Mouse (Mus musculus) adrenal gland, postnatal 4 days (tissue): Measurements from ENCODE around the gene Olfr1106. TPM values are rescaled to one million over a fixed set of nuclear protein-coding genes. Genes with fewer than 3 reads are reported as not detected.

Source experiments
- DNase-seq, 2 experiments: peaks; one replicate each; pipeline ENCODE4 v3.0.0; 2021 to 2022; ENCODE audit warnings: low spot score in 2 of 2, mixed read lengths in 2 of 2
- long read RNA-seq, 2 experiments: library from polyadenylated mRNA; stranded (forward); transcript quantifications; one replicate each; pipeline ENCODE4 v2.0.0; 2021
- total RNA-seq, 2 experiments: library from RNA; stranded (reverse); gene quantifications; 2 replicates each; pipeline ENCODE4 v1.2.3; 2021

The Olfr1106 gene
- not detected for total RNA-seq
- long read RNA-seq, experiment 1 = 0 reads
- long read RNA-seq, experiment 2 = 0 reads

DNA sequence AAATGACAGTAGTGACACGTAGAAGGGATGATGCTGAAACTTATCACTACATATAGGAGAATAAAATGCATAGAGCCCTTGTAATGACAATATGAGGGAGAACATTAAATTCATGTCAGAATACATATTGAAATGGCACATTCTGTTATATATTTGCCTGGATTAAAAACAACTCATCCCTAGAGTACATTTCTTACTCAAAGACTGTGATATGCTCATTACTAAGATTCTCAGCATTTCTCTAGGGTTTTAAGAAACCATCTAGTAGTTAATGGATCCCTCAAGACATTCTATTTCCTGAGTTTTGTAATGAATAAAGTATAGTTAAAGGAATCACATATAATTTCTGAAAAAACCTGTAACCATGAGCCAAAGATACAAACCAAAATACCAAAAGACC is at the start of gene Olfr1106:
Gene Olfr1106, minus strand, starts transcription at position 101 of the 400 bp plus-strand sequence.
- no peak for DNase-seq

DNA sequence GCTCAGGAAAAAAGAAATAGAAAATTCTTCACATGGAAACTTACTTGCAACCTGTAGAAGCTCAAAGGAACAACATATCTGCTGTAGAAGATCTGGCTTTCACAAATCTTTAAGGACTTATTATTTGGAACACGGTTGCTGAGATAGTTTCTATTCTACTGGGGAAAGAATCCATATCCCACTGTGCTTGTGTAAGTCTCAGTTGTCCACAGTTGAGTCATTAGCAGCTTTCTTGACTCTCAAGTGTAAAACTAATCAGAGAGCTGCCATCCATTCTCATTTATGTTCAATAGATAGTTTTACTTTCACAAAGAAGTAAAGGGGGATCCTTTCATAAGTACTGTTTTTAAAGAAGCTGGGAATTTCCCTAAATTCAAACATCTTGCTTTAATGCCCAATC is 43.8 kb upstream of the Olfr1106 start, which contains the start of gene Olfr1109:
Gene Olfr1109, minus strand, starts transcription at position 101 of the 400 bp plus-strand sequence.
- no peak for DNase-seq

DNA sequence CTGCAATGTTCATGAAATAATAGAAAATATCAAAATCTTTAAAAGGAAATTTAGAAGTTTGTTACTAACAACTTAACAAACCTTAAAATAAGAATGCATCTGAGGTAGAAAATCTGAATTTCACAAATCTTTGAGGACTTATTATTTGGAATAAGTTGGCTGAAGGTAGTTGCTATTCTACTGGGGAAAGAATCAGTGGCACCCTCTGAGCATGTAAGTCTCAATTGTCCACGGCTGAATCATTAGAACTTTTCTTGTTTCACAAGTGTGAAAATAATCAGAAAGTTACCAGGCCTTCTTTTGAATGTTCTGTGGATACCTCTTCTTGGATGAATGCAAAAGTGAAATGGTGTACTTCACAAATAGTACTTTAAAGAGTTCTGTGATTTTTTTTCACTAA is 23.6 kb upstream of the Olfr1106 start, which contains the start of gene Olfr1107:
Gene Olfr1107, minus strand, starts transcription at position 101 of the 400 bp plus-strand sequence.
- DNase-seq = no peak

DNA sequence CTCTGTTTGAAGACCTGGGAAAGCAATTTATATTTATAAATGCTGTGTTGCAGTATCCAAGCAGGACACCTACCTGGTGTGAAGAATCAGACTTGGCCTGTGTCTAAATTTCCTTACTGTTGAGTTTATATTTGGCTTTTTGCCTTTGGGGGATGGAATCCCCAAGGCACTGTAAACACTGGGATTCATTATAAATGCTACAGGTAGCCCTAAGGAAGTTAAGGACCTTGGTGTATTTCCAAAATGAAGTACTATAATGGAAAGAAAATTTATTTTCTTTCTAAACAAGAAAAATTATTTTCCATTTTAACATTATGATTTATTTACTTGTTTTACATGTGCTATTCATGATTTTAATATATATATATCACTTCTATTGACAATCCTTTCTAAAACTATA is 15.6 kb downstream of the Olfr1106 start, which contains the start of gene Olfr1105:
Gene Olfr1105, minus strand, starts transcription at position 101 of the 400 bp plus-strand sequence.
- no peak for DNase-seq

GRCm38 (mm10) chr2:87026980-87027379 is 25.1 kb downstream of the Olfr1106 start, which contains the start of gene Olfr1104:
Olfr1104 (minus strand) TSS chr2:87027080.
- no peak for DNase-seq

DNA sequence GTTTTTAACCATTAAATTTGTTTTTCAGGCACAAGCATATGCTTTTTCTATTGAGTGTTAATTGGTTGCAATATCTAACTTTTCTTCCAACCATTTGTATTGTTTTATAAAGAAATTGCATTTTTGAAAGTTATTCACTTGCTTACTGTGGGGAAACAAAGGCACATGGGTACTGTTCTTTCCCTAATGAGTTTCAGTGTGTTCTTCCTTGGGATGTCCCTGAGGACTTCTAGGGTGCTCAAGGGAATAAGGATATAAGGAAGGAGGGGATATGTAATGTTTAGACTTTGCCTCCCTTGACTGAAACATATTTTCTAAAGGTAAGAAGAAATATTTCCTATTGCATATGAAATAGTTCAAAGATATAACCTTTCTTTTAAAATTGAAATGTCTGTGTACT is 54.0 kb downstream of the Olfr1106 start, which contains the start of gene Olfr1102:
Gene Olfr1102, plus strand, starts transcription at position 301 of the 400 bp plus-strand sequence.
- DNase-seq = no peak

Other genes with a start within 250 kb of the Olfr1106 start
- not detected for gene Olfr141, start 242.3 kb downstream of the Olfr1106 start, total RNA-seq
- not detected for gene Olfr1094, start 227.6 kb downstream of the Olfr1106 start, total RNA-seq
- not detected for gene Olfr1095, start 200.6 kb downstream of the Olfr1106 start, total RNA-seq
- gene Gm13723, start 177.5 kb downstream of the Olfr1106 start, total RNA-seq = not detected
- not detected for gene Olfr1097, start 160.1 kb downstream of the Olfr1106 start, total RNA-seq
- not detected for gene Olfr1098, start 127.7 kb downstream of the Olfr1106 start, total RNA-seq
- gene Olfr1099, start 91.6 kb downstream of the Olfr1106 start, total RNA-seq = not detected
- gene Olfr1100, start 72.3 kb downstream of the Olfr1106 start, total RNA-seq = not detected
- gene Olfr1101, start 61.1 kb downstream of the Olfr1106 start, total RNA-seq = not detected
- not detected for gene Olfr1102, start 53.9 kb downstream of the Olfr1106 start, total RNA-seq
- not detected for gene Olfr1104, start 25.2 kb downstream of the Olfr1106 start, total RNA-seq
- not detected for gene Olfr1105, start 15.7 kb downstream of the Olfr1106 start, total RNA-seq
- not detected for gene Olfr1107, start 23.5 kb upstream of the Olfr1106 start, total RNA-seq
- not detected for gene Olfr1109, start 43.7 kb upstream of the Olfr1106 start, total RNA-seq
- gene Olfr259, start 62.3 kb upstream of the Olfr1106 start, total RNA-seq = not detected
- gene Olfr1110, start 88.0 kb upstream of the Olfr1106 start, total RNA-seq = not detected
- gene Olfr1111, start 100.4 kb upstream of the Olfr1106 start, total RNA-seq = not detected
- gene Olfr1112, start 135.5 kb upstream of the Olfr1106 start, total RNA-seq = not detected
- gene Olfr1113, start 156.7 kb upstream of the Olfr1106 start, total RNA-seq = not detected
- not detected for gene Olfr1115, start 195.7 kb upstream of the Olfr1106 start, total RNA-seq
- gene Olfr1116, start 215.3 kb upstream of the Olfr1106 start, total RNA-seq = not detected